Mouse (Mus musculus): ENCODE results near the gene Mfsd7a.
A peak's percentile ranks its signal among the peaks of the same experiment; 100 is the strongest.

Mfsd7a gene

GRCm38 (mm10) chr5:108433804-108434587 lies 14.7 kb downstream of the Mfsd7a start, which contains the start of gene Atp5k:
Gene Atp5k, minus strand, starts transcription at chr5:108434448.
- peak; percentile 93 to 98 for DNase-seq (ENCODE audit: low spot score in 2 of 2)

- DNase-seq (ENCODE audit: low spot score in 2 of 2), result no peak
Measured at GRCm38 (mm10) chr5:108431196-108431595, 17.5 kb downstream of the Mfsd7a start.

GRCm38 (mm10) chr5:108427186-108427585 lies 21.5 kb downstream of the Mfsd7a start:
- peak; percentile 46 to 70 for DNase-seq (ENCODE audit: low spot score in 2 of 2)

GRCm38 (mm10) chr5:108423427-108423826 lies 25.3 kb downstream of the Mfsd7a start:
- no peak for DNase-seq (ENCODE audit: low spot score in 2 of 2)

- no peak for DNase-seq (ENCODE audit: low spot score in 2 of 2)
Measured at GRCm38 (mm10) chr5:108422741-108423140, 25.9 kb downstream of the Mfsd7a start.

- DNase-seq (ENCODE audit: low spot score in 2 of 2), result no peak
Measured at GRCm38 (mm10) chr5:108414711-108415110, 34.0 kb downstream of the Mfsd7a start.

GRCm38 (mm10) chr5:108406977-108407376 lies 41.7 kb downstream of the Mfsd7a start:
- no peak for DNase-seq (ENCODE audit: low spot score in 2 of 2)

GRCm38 (mm10) chr5:108405460-108405859 lies 43.2 kb downstream of the Mfsd7a start:
- DNase-seq (ENCODE audit: low spot score in 2 of 2), result no peak

- DNase-seq (ENCODE audit: low spot score in 2 of 2), result no peak
Measured at GRCm38 (mm10) chr5:108403453-108403852, 45.2 kb downstream of the Mfsd7a start.

Measured in spleen, postnatal 4 days (tissue).